Mouse (Mus musculus): ENCODE measurements around the gene Alyref.

- TF ChIP-seq CTCF (IDR thresholded peaks at IDR 0.05; ENCODE audit: low read depth) (peak; percentile 60), EP300 (IDR thresholded peaks at IDR 0.05; ENCODE audit: low read depth) (no peak)
Measured at GRCm38 (mm10) chr11:120577211-120578023, 20.7 kb downstream of the Alyref start.
